Mouse (Mus musculus) midbrain, embryonic 14.5 days (tissue): ENCODE results near the gene Eif3d. TPM values are rescaled to one million over a fixed set of nuclear protein-coding genes. Genes with fewer than 3 reads are reported as not detected.

ENCODE experiments used
- ATAC-seq: fragments of 200-750 bp; cut with Nextera tagmentation; 2 replicates; pipeline ENCODE4 v1.8.0; 2017; ENCODE audit warnings: moderate number of reproducible peaks, moderate library complexity; ENCODE audit not compliant: low FRiP score, low TSS enrichment
- DNase-seq: peaks from one replicate; pipeline ENCODE4 v3.0.0-alpha.2; 2015
- H3K27ac ChIP-seq: fragments of 300-500 bp; sonication (generic); replicated peaks from 2 replicates; pipeline ENCODE4 v1.5.1; 2014; ENCODE audit warnings: mild to moderate bottlenecking, low read depth, low read length, moderate library complexity
- H3K27me3 ChIP-seq: fragments of 300-500 bp; sonication (generic); 2 replicates; pipeline ENCODE4 v1.6.1; 2014; ENCODE audit warnings: low read length, control low read depth, mixed read lengths; ENCODE audit not compliant: control insufficient read depth, insufficient read depth
- H3K36me3 ChIP-seq: fragments of 300-500 bp; sonication (generic); 2 replicates; pipeline ENCODE4 v1.6.1; 2014; ENCODE audit warnings: low read length, control low read depth; ENCODE audit not compliant: control insufficient read depth, insufficient read depth
- H3K4me1 ChIP-seq: fragments of 300-500 bp; sonication (generic); 2 replicates; pipeline ENCODE4 v1.6.1; 2014; ENCODE audit warnings: mild to moderate bottlenecking, antibody characterized with exemption, low read length, control low read depth; ENCODE audit not compliant: control insufficient read depth, insufficient read depth
- H3K4me2 ChIP-seq: fragments of 300-500 bp; sonication (generic); 2 replicates; pipeline ENCODE4 v1.6.1; 2014; ENCODE audit warnings: mild to moderate bottlenecking, low read length, moderate library complexity
- H3K4me3 ChIP-seq: fragments of 300-500 bp; sonication (generic); replicated peaks from 2 replicates; pipeline ENCODE4 v1.5.1; 2014; ENCODE audit warnings: low read depth, low read length
- H3K9ac ChIP-seq: fragments of 300-500 bp; sonication (generic); replicated peaks from 2 replicates; pipeline ENCODE4 v1.6.1; 2014; ENCODE audit warnings: mild to moderate bottlenecking, low read length, moderate library complexity
- H3K9me3 ChIP-seq: fragments of 300-500 bp; sonication (generic); 2 replicates; pipeline ENCODE4 v1.6.1; 2016; ENCODE audit warnings: low read length, control low read depth, mixed read lengths; ENCODE audit not compliant: control insufficient read depth
- WGBS: fragments of 180-500 bp; shearing (Covaris S2); extraction: QIAGEN DNeasy Blood & Tissue Kit; methylation state at CpG from one replicate; pipeline ENCODE4 v1.1.7; 2014; 5-methylcytosine and 5-hydroxymethylcytosine counted together
- polyA plus RNA-seq: library from polyadenylated mRNA; unstranded; fragments of >200 nt; fragmentation: Nextera tagmentation; extraction: Ambion mirVana; gene quantifications from 2 replicates; pipeline ENCODE4 v1.2.1, GENCODE M21; 2014

The Eif3d gene
- polyA plus RNA-seq, 1 experiment from 2014 or later = 186 TPM

DNA sequence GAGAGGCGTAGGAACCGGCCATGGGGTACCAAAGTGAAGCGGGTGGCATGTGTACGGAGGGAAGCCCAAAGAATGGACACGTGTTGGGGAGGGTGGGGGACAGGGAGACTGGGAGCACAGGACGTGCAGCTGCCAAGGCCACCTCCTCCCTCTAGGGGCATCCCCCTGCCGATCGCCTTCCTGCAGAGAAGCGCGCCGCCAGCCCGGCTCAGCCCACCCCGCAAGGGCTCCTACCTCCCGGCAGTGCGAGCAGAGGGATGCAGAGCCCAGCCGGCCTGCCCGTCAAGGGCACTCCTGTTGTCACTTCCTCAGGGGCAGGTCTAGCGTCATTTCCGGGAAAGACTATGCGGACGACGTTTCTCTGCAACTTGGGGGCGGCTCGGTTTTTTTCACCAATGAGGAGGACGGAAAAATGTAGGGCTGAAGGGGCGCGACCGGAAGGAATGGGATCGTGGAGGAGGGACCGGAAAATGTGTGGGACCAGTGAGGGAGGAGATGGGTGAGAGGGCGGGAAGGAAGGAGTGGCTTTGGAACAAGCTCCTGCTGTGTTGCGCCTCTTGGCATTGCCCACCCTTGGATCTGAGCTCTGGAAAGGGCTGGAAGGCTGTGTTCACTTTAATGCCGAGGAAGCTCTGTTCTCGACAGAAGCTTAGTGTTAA lies 41.8 kb downstream of the Eif3d start, which contains the start of gene Txn2:
Gene Txn2, minus strand, starts transcription at position 334 of the 659 bp plus-strand sequence.
- no peaks in the 10 kb centered on the region for H3K27me3 ChIP-seq
- H3K9ac ChIP-seq = peak within 1 kb of the TSS; percentile 73
- peak within 1 kb of the TSS; percentile 84 for H3K4me2 ChIP-seq
- peaks cover 20% of the 10 kb centered on the region for H3K4me1 ChIP-seq
- ATAC-seq (peak; percentile 93), DNase-seq (peak; percentile 99)
- peaks cover 27% of the 10 kb centered on the region for H3K36me3 ChIP-seq
- no peaks in the 10 kb centered on the region for H3K9me3 ChIP-seq
- H3K4me3 ChIP-seq = peak within 1 kb of the TSS; percentile 66
- WGBS = under 1% methylated on average over 34 of the region's 34 CpGs
- peak within 1 kb of the TSS; percentile 94 for H3K27ac ChIP-seq

GRCm38 (mm10) chr15:77928091-77928490 lies 42.5 kb downstream of the Eif3d start:
- Histone ChIP-seq H3K36me3 (peaks cover 35% of the 10 kb centered on the region), H3K27ac (peak overlapping the region; percentile 94), H3K4me3 (peak overlapping the region; percentile 66), H3K4me2 (peak overlapping the region; percentile 75), H3K27me3 (no peaks in the 10 kb centered on the region), H3K9ac (peak overlapping the region; percentile 73; the same call in 1 of the 2 replicates), H3K4me1 (peaks cover 17% of the 10 kb centered on the region), H3K9me3 (no peaks in the 10 kb centered on the region)
- DNase-seq (no peak), ATAC-seq (no peak)
- 27% methylated on average over 4 of the region's 4 CpGs for WGBS

DNA sequence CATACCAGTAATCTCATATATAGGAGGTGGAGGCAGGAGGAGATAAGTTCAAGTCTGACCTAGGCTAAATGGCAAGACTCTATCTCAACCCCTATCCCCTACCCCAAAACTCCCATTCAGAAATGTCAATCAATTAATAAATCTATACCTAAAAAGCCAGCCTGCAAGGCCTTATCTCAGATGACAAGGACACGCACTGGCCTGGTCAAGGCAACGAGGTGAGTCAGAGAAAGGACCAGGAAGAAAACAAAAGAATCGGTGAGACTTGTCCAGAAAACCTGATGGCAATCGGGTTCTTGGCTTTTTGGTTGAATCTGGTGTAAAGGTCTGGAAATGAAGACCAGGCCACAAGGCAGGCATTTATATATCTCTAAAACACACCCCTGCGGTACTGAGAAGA lies 43.7 kb downstream of the Eif3d start:
- 95% methylated on average over 5 of the region's 5 CpGs for WGBS
- Histone ChIP-seq H3K4me1 (peaks cover 17% of the 10 kb centered on the region), H3K4me3 (no peak overlapping the region), H3K4me2 (peak overlapping the region; percentile 75; the same call in 1 of the 2 replicates), H3K27me3 (no peaks in the 10 kb centered on the region), H3K9me3 (no peaks in the 10 kb centered on the region), H3K36me3 (peaks cover 46% of the 10 kb centered on the region), H3K9ac (no peak overlapping the region), H3K27ac (no peak overlapping the region)
- ATAC-seq (no peak), DNase-seq (no peak)

DNA sequence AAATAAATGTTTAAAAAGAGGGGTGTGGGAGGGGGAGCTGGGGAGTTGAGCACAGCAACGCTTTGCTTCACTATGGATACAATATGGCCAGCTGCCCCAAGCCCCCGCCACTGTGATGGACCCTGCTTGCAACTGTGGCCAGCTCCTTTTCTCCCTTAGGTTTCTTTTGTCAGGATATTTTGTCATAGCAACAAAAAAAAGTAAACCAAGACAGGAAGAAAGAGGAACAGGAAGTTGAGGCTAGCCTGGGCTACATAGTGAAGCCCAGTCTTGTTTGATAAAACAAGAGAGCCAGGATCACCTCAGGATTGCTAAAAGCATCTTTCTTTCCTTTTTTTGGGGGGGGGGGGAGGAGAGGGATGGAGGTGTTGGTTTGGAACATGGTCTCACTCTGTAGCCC lies 45.4 kb downstream of the Eif3d start:
- Histone ChIP-seq H3K4me2 (no peak overlapping the region), H3K9me3 (no peaks in the 10 kb centered on the region), H3K36me3 (peaks cover 61% of the 10 kb centered on the region), H3K27me3 (no peaks in the 10 kb centered on the region), H3K4me3 (no peak overlapping the region), H3K4me1 (peaks cover 17% of the 10 kb centered on the region), H3K27ac (no peak overlapping the region), H3K9ac (no peak overlapping the region)
- ATAC-seq (no peak), DNase-seq (no peak)
- 90% methylated on average over 2 of the region's 2 CpGs for WGBS

DNA sequence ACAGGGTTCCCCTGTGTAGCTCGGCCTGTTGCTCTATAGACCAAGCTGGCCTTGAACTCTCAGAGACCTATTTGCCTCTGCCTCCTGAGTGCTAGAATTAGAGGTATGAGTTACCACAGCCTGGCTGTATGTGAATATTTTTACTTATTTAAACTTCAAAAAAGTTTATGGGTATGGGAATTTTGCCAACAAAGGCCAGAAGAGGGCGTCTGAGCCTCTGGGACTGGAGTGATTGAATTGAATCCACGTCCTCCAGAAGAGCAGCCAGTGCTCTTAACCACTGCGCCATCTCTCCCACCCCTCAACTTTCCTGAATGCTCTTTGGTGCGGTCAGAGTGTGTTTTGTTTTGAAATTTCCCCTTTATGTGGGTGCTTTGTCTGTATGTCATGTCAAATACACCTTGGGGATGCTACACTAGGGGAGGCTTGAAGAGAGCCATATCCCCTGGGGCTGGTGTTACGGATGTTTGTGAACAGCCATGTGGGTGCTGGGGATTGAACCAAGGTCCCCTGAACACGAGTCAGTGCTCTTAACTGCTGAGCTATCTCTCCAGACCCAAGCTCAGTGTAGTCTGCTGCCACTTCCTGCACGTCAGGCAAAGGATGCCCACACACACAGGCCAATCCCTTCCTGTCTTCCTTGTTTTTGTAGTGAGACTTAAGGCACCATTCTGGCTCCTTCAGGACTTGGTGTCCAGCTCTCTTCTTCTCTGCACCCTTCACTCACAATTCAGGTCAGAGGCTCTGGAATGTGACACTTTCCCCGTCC lies 47.2 kb downstream of the Eif3d start:
- no peaks in the 10 kb centered on the region for H3K9me3 ChIP-seq
- no peak overlapping the region for H3K4me2 ChIP-seq
- no peaks in the 10 kb centered on the region for H3K27me3 ChIP-seq
- no peak overlapping the region for H3K9ac ChIP-seq
- 75% methylated on average over 9 of the region's 9 CpGs for WGBS
- ATAC-seq = no peak
- H3K4me3 ChIP-seq = no peak overlapping the region
- DNase-seq = peak; percentile 25
- peaks cover 9% of the 10 kb centered on the region for H3K4me1 ChIP-seq
- peaks cover 75% of the 10 kb centered on the region for H3K36me3 ChIP-seq
- no peak overlapping the region for H3K27ac ChIP-seq

GRCm38 (mm10) chr15:77922710-77923109 lies 47.9 kb downstream of the Eif3d start:
- no peak overlapping the region for H3K4me3 ChIP-seq
- peaks cover 5% of the 10 kb centered on the region for H3K4me1 ChIP-seq
- H3K27ac ChIP-seq = no peak overlapping the region
- no peaks in the 10 kb centered on the region for H3K27me3 ChIP-seq
- no peak for ATAC-seq
- no peak overlapping the region for H3K9ac ChIP-seq
- H3K36me3 ChIP-seq = peaks cover 74% of the 10 kb centered on the region
- H3K9me3 ChIP-seq = no peaks in the 10 kb centered on the region
- WGBS = 88% methylated on average over 9 of the region's 9 CpGs
- no peak for DNase-seq
- no peak overlapping the region for H3K4me2 ChIP-seq

GRCm38 (mm10) chr15:77921636-77922035 lies 49.0 kb downstream of the Eif3d start:
- Histone ChIP-seq H3K4me3 (no peak overlapping the region), H3K27ac (no peak overlapping the region), H3K36me3 (peaks cover 67% of the 10 kb centered on the region), H3K4me2 (no peak overlapping the region), H3K4me1 (no peaks in the 10 kb centered on the region), H3K27me3 (no peaks in the 10 kb centered on the region), H3K9ac (no peak overlapping the region), H3K9me3 (no peaks in the 10 kb centered on the region)
- 94% methylated on average over 6 of the region's 6 CpGs for WGBS
- ATAC-seq (no peak), DNase-seq (no peak)

DNA sequence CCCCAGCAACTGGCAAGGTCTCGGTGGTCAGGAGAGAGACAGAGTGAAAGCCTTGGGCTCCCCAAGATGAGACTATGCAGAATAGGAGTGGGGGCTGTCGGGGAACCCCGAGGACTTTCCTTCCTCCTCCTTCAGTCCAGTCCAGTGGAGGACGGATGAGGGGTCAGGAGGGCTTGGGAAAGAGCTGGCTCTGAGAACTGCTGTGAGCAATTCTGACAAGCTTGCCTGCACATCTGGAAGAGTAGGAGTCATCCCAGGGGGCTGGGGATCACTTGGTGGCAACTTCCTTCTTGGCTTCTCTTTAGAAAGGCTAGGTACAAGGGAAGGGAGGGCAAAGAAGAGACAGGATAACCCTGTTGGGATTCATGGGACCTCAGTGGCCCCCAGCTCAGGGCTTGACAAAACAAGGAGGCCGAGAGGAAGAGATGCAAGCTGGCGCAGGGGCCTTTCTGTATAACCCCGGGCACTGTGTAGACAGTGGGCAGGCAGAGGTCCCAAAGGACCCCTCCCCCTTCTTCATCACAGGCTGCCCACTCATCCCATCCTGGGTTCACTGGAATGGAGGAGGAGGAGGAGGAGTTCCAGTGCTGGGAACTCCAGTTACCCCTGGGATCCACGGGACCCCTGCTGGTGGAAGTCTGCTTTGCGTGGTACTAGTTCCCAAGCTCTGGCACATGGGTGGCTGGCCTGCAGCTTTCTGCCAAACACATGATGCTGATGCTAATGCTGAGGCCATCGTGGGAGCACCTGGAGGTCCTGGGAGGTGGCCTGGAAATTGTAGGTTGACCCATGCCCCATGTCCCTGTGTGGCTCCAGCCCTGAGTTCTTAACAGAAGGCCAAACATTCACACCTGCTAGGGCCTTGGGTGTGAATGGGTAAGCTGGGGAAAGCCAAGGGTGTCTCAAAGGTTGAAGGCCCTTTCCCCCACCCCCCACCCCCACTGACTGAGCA lies 49.8 kb downstream of the Eif3d start:
- no peak overlapping the region for H3K9ac ChIP-seq
- H3K9me3 ChIP-seq = no peaks in the 10 kb centered on the region
- H3K36me3 ChIP-seq = peaks cover 68% of the 10 kb centered on the region
- H3K4me2 ChIP-seq = no peak overlapping the region
- no peak for ATAC-seq
- no peak overlapping the region for H3K27ac ChIP-seq
- DNase-seq = no peak
- no peaks in the 10 kb centered on the region for H3K27me3 ChIP-seq
- 86% methylated on average over 10 of the region's 10 CpGs for WGBS
- H3K4me1 ChIP-seq = no peaks in the 10 kb centered on the region
- no peak overlapping the region for H3K4me3 ChIP-seq
